Mouse (Mus musculus) intestine, embryonic 14.5 days (tissue): ENCODE results near the gene Cplx1. TPM values are rescaled to one million over a fixed set of nuclear protein-coding genes. Genes with fewer than 3 reads are reported as not detected.

ENCODE experiments used
- ATAC-seq: fragments of 200-750 bp; cut with Nextera tagmentation; replicated peaks from 2 replicates; pipeline ENCODE4 v1.8.0; 2017; ENCODE audit warnings: low read depth, moderate number of reproducible peaks, moderate TSS enrichment, moderate library complexity; ENCODE audit not compliant: low FRiP score, low TSS enrichment
- DNase-seq: peaks from one replicate; pipeline ENCODE4 v3.0.0-alpha.2; 2018; ENCODE audit warnings: low spot score
- H3K27ac ChIP-seq: fragments of 300-500 bp; sonication (generic); 2 replicates; pipeline ENCODE4 v1.5.1; 2014; ENCODE audit warnings: low read depth, mild to moderate bottlenecking, control low read depth
- H3K27me3 ChIP-seq: fragments of 300-500 bp; sonication (generic); replicated peaks from 2 replicates; pipeline ENCODE4 v1.6.1; 2014; ENCODE audit warnings: low read length, control low read depth; ENCODE audit not compliant: control insufficient read depth, insufficient read depth
- H3K36me3 ChIP-seq: fragments of 300-500 bp; sonication (generic); 2 replicates; pipeline ENCODE4 v1.6.1; 2014; ENCODE audit warnings: low read length, control low read depth; ENCODE audit not compliant: control insufficient read depth, insufficient read depth
- H3K4me1 ChIP-seq: fragments of 300-500 bp; sonication (generic); replicated peaks from 2 replicates; pipeline ENCODE4 v1.6.1; 2014; ENCODE audit warnings: low read length, control low read depth, mixed read lengths; ENCODE audit not compliant: control insufficient read depth, insufficient read depth
- H3K4me2 ChIP-seq: fragments of 300-500 bp; sonication (generic); 2 replicates; pipeline ENCODE4 v1.6.1; 2014; ENCODE audit warnings: low read length
- H3K4me3 ChIP-seq: fragments of 300-500 bp; sonication (generic); 2 replicates; pipeline ENCODE4 v1.5.1; 2014; ENCODE audit warnings: low read depth, low read length, control low read depth, mixed read lengths
- H3K9ac ChIP-seq: fragments of 300-500 bp; sonication (generic); 2 replicates; pipeline ENCODE4 v1.6.1; 2014; ENCODE audit warnings: mild to moderate bottlenecking, low read length
- H3K9me3 ChIP-seq: fragments of 300-500 bp; sonication (generic); 2 replicates; pipeline ENCODE4 v1.6.1; 2016; ENCODE audit warnings: low read length, control low read depth; ENCODE audit not compliant: control insufficient read depth
- WGBS: fragments of 180-500 bp; shearing (Covaris S2); extraction: QIAGEN DNeasy Blood & Tissue Kit; methylation state at CpG from one replicate; pipeline ENCODE4 v1.1.7; 2014; 5-methylcytosine and 5-hydroxymethylcytosine counted together
- polyA plus RNA-seq: library from polyadenylated mRNA; unstranded; fragments of >200 nt; fragmentation: Nextera tagmentation; extraction: Ambion mirVana; gene quantifications from 2 replicates; pipeline ENCODE4 v1.2.1, GENCODE M21; 2014

Gene Cplx1
- polyA plus RNA-seq, 1 experiment from 2014 or later, result 3.1 TPM

- Histone ChIP-seq H3K4me2 (no peak overlapping the region), H3K27me3 (no peaks in the 10 kb centered on the region), H3K9ac (no peak overlapping the region), H3K4me3 (no peak overlapping the region), H3K9me3 (no peaks in the 10 kb centered on the region), H3K4me1 (no peaks in the 10 kb centered on the region), H3K27ac (no peak overlapping the region), H3K36me3 (no peaks in the 10 kb centered on the region)
- ATAC-seq (no peak), DNase-seq (peak; percentile 42)
- 50% methylated on average over 2 of the region's 2 CpGs for WGBS
Observed at GRCm38 (mm10) chr5:108521016-108521415, 28.8 kb downstream of the Cplx1 start.

GRCm38 (mm10) chr5:108520153-108520552 is 29.7 kb downstream of the Cplx1 start:
- peak; percentile 39 for DNase-seq
- H3K27me3 ChIP-seq, result no peaks in the 10 kb centered on the region
- H3K36me3 ChIP-seq, result no peaks in the 10 kb centered on the region
- no peak overlapping the region for H3K27ac ChIP-seq
- no peak overlapping the region for H3K4me2 ChIP-seq
- no peaks in the 10 kb centered on the region for H3K4me1 ChIP-seq
- no peak overlapping the region for H3K4me3 ChIP-seq
- no peak overlapping the region for H3K9ac ChIP-seq
- WGBS, result 77% methylated on average over 7 of the region's 7 CpGs
- no peak for ATAC-seq
- H3K9me3 ChIP-seq, result no peaks in the 10 kb centered on the region

GRCm38 (mm10) chr5:108518951-108519350 is 30.9 kb downstream of the Cplx1 start:
- H3K4me3 ChIP-seq, result no peak overlapping the region
- no peaks in the 10 kb centered on the region for H3K36me3 ChIP-seq
- 77% methylated on average over 5 of the region's 5 CpGs for WGBS
- ATAC-seq (no peak), DNase-seq (peak; percentile 12)
- H3K9ac ChIP-seq, result no peak overlapping the region
- no peak overlapping the region for H3K27ac ChIP-seq
- H3K4me2 ChIP-seq, result no peak overlapping the region
- no peaks in the 10 kb centered on the region for H3K9me3 ChIP-seq
- no peaks in the 10 kb centered on the region for H3K4me1 ChIP-seq
- H3K27me3 ChIP-seq, result no peaks in the 10 kb centered on the region

GRCm38 (mm10) chr5:108518106-108518885 is 31.5 kb downstream of the Cplx1 start:
- no peak for ATAC-seq
- Histone ChIP-seq H3K4me3 (no peak overlapping the region), H3K4me1 (no peaks in the 10 kb centered on the region), H3K36me3 (no peaks in the 10 kb centered on the region), H3K4me2 (no peak overlapping the region), H3K9ac (no peak overlapping the region), H3K9me3 (no peaks in the 10 kb centered on the region), H3K27me3 (no peaks in the 10 kb centered on the region), H3K27ac (no peak overlapping the region)
- DNase-seq, result no peak
- WGBS, result 76% methylated on average over 9 of the region's 9 CpGs

GRCm38 (mm10) chr5:108516655-108517054 is 33.2 kb downstream of the Cplx1 start:
- Histone ChIP-seq H3K27me3 (no peaks in the 10 kb centered on the region), H3K9me3 (no peaks in the 10 kb centered on the region), H3K36me3 (no peaks in the 10 kb centered on the region), H3K4me1 (no peaks in the 10 kb centered on the region), H3K27ac (no peak overlapping the region), H3K4me2 (no peak overlapping the region), H3K9ac (no peak overlapping the region), H3K4me3 (no peak overlapping the region)
- ATAC-seq, result no peak
- 92% methylated on average over 3 of the region's 3 CpGs for WGBS
- DNase-seq, result peak; percentile 13

GRCm38 (mm10) chr5:108515581-108516361 is 34.1 kb downstream of the Cplx1 start:
- DNase-seq (peak; percentile 25), ATAC-seq (no peak)
- Histone ChIP-seq H3K36me3 (no peaks in the 10 kb centered on the region), H3K27ac (no peak overlapping the region), H3K27me3 (no peaks in the 10 kb centered on the region), H3K4me3 (no peak overlapping the region), H3K4me2 (no peak overlapping the region), H3K4me1 (no peaks in the 10 kb centered on the region), H3K9me3 (no peaks in the 10 kb centered on the region), H3K9ac (no peak overlapping the region)
- WGBS, result 72% methylated on average over 6 of the region's 6 CpGs

GRCm38 (mm10) chr5:108502286-108502685 is 47.5 kb downstream of the Cplx1 start:
- Histone ChIP-seq H3K4me3 (no peak overlapping the region), H3K4me2 (no peak overlapping the region), H3K9ac (no peak overlapping the region), H3K4me1 (no peaks in the 10 kb centered on the region), H3K9me3 (no peaks in the 10 kb centered on the region), H3K36me3 (peaks cover 90% of the 10 kb centered on the region), H3K27ac (no peak overlapping the region), H3K27me3 (no peaks in the 10 kb centered on the region)
- peak; percentile 43 for DNase-seq
- ATAC-seq, result no peak
- 86% methylated on average over 18 of the region's 18 CpGs for WGBS

- DNase-seq (no peak), ATAC-seq (no peak)
- H3K9me3 ChIP-seq, result no peaks in the 10 kb centered on the region
- H3K27ac ChIP-seq, result no peak overlapping the region
- H3K36me3 ChIP-seq, result peaks cover 96% of the 10 kb centered on the region
- 85% methylated on average over 1 of the region's 1 CpGs for WGBS
- no peak overlapping the region for H3K9ac ChIP-seq
- H3K4me1 ChIP-seq, result no peaks in the 10 kb centered on the region
- no peak overlapping the region for H3K4me3 ChIP-seq
- H3K4me2 ChIP-seq, result no peak overlapping the region
- H3K27me3 ChIP-seq, result no peaks in the 10 kb centered on the region
Observed at GRCm38 (mm10) chr5:108501573-108501972, 48.3 kb downstream of the Cplx1 start.
